12 mouse cellular contexts compared by ENCODE assay signal in the genomic region with DNA sequence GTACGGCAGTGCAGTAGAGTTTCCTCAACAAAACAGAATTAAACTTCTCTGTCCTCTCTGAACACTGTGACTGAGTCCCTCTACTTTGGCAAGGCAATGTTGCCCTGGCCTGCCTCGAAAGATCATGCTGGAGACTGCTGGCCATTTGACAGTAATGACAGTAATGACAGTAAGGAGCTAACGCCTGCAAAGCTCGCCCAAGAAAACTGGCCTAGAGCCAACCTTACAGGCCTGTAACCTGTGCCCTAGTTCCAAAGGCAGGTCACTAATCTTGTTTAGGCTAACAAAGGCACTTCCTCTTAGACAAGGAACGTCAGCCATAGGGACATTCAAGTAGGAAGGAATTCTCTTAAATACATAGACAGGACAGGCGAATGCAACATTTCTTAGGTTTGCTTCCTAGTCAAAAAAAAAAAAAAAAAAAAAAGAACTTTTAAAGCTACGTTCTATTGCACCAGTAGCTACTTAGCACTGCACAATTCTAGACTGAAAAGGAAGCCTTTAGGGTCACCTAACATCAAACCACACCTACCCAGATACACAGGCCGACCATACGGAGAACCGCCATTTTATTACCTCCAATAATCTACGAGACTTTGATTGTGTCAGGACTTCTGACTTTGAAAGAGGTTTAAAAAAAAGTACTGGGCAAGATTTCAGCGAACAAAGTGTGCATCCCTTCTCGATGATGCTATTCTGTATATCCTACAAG.
A peak's percentile ranks its signal among the peaks of the same experiment; 100 is the strongest.
DNase-seq lines count a peak whose midpoint lies in the region; ATAC-seq lines count a peak whose summit lies in the region.
"Had no signal": no experiment of that assay in that cellular context is flagged by ENCODE, and none has a peak within 500 bp of the region (broad histone marks: within the 10 kb centered on the region; RNA-seq: fewer than 3 reads in every experiment).

No protein-coding gene starts in this region.

- WGBS in liver, embryonic 13.5 days (ENCODE audit: insufficient replicate concordance): 66% methylated on average over 13 of the region's 13 CpGs
- 69% methylated on average over 13 of the region's 13 CpGs for WGBS in neural tube, embryonic 15.5 days

- H3K27ac ChIP-seq in liver, embryonic 13.5 days: 0 out of 2 replicates have a peak overlapping the region, but pooled peaks have one; percentile 38
- no peak overlapping the region for H3K27ac ChIP-seq in neural tube, embryonic 15.5 days (replicated peaks)
- H3K27ac ChIP-seq: forebrain, embryonic 15.5 days; midbrain, embryonic 12.5 days had no signal

- no peak for ATAC-seq in liver, embryonic 13.5 days (ENCODE audit: low read depth)
- ATAC-seq in neural tube, embryonic 15.5 days (ENCODE audit: low FRiP score): no peak
- ATAC-seq: forebrain, embryonic 15.5 days had no signal

- DNase-seq in adrenal gland, adult 8-10 months: peak; percentile 24
- DNase-seq in adrenal gland, postnatal 4 days (ENCODE audit: low spot score in 2 of 2): no peak
- DNase-seq in MN1 (ENCODE audit: low spot score): peak; percentile 86
- DNase-seq in heart, postnatal 10 days: peak; percentile 79 to 81
- no peak for DNase-seq in liver, embryonic 13.5 days
- DNase-seq in thymus, postnatal 36 days: no peak
- DNase-seq in thymus, postnatal 14 days: no peak
- DNase-seq: cerebellum, adult 8-10 months; layer of hippocampus, postnatal 36 days had no signal

- intact Hi-C loops in heart, postnatal 10 days (cut with DNase I): loop anchor here (5.0 kb wide), 1 partner anchor 74 kb away; the partner anchor contains the start of gene Slc38a1

- H3K4me2 ChIP-seq in liver, embryonic 13.5 days: no peak overlapping the region
- no peak overlapping the region for H3K4me2 ChIP-seq in neural tube, embryonic 15.5 days
- H3K4me2 ChIP-seq: forebrain, embryonic 15.5 days; midbrain, embryonic 12.5 days had no signal

- peaks cover 4% of the 10 kb centered on the region; the same call in 1 of the 2 replicates for H3K36me3 ChIP-seq in liver, embryonic 13.5 days
- H3K36me3 ChIP-seq in neural tube, embryonic 15.5 days: peaks cover 4% of the 10 kb centered on the region; the same call in 1 of the 2 replicates

- peaks cover 26% of the 10 kb centered on the region for H3K4me1 ChIP-seq in liver, embryonic 13.5 days (replicated peaks)
- H3K4me1 ChIP-seq in neural tube, embryonic 15.5 days: peaks cover 6% of the 10 kb centered on the region; the same call in 1 of the 2 replicates
- H3K4me1 ChIP-seq: forebrain, embryonic 15.5 days had no signal

- no peaks in the 10 kb centered on the region for H3K27me3 ChIP-seq in liver, embryonic 13.5 days
- no peaks in the 10 kb centered on the region for H3K27me3 ChIP-seq in neural tube, embryonic 15.5 days (replicated peaks)
- H3K27me3 ChIP-seq: forebrain, embryonic 15.5 days; midbrain, embryonic 12.5 days had no signal

- H3K4me3 ChIP-seq in liver, embryonic 13.5 days (replicated peaks): no peak overlapping the region
- H3K4me3 ChIP-seq in neural tube, embryonic 15.5 days (replicated peaks): no peak overlapping the region
- H3K4me3 ChIP-seq: forebrain, embryonic 15.5 days; midbrain, embryonic 12.5 days had no signal

- H3K9me3 ChIP-seq in liver, embryonic 13.5 days (replicated peaks): no peaks in the 10 kb centered on the region
- H3K9me3 ChIP-seq in neural tube, embryonic 15.5 days (replicated peaks): no peaks in the 10 kb centered on the region
- H3K9me3 ChIP-seq: forebrain, embryonic 15.5 days; midbrain, embryonic 12.5 days had no signal

- no peak overlapping the region for H3K9ac ChIP-seq in liver, embryonic 13.5 days
- H3K9ac ChIP-seq in neural tube, embryonic 15.5 days (replicated peaks): no peak overlapping the region
- H3K9ac ChIP-seq: forebrain, embryonic 15.5 days; midbrain, embryonic 12.5 days had no signal

Comparison
In these comparisons a context has a peak if more than half of its experiments do, and no peak if none do; other contexts are left out.
1. DNase-seq: peak in adrenal gland, adult 8-10 months (single experiment), MN1 (single experiment) and heart, postnatal 10 days (2 of 2); none in adrenal gland, postnatal 4 days (0 of 2), liver, embryonic 13.5 days (single experiment), thymus, postnatal 36 days (0 of 2) and thymus, postnatal 14 days (single experiment).